Mouse (Mus musculus) liver, postnatal 0 days (tissue): Measurements from ENCODE around the gene Wfdc15b.

Experiments used
- CTCF ChIP-seq: sonication (generic); IDR thresholded peaks from 2 replicates; pipeline ENCODE4 v1.5.1; 2016; ENCODE audit warnings: antibody characterized with exemption, low read depth
- EP300 ChIP-seq: IDR thresholded peaks from 2 replicates; pipeline ENCODE4 v1.6.1; 2016; ENCODE audit warnings: antibody characterized with exemption, low read depth, mild to moderate bottlenecking

- TF ChIP-seq EP300 (no peak), CTCF (no peak)
Observed at GRCm38 (mm10) chr2:164167752-164168570, 53.5 kb downstream of the Wfdc15b start.
